Mouse (Mus musculus) c-Kit-positive CD71-positive TER-119-positive erythroid progenitor cells, embryonic 14.5 days (primary cell): Measurements from ENCODE around the gene Tmem82.

Experiments
- DNase-seq: peaks from one replicate; pipeline ENCODE4 v3.0.0-alpha.2; 2013; ENCODE audit warnings: low spot score

Gene Tmem82

GRCm38 (mm10) chr4:141618565-141619243, at the start of gene Tmem82:
Gene Tmem82, minus strand, starts transcription at chr4:141618633.
- DNase-seq: peak; percentile 49

GRCm38 (mm10) chr4:141664799-141665198, 46.4 kb upstream of the Tmem82 start, which contains the start of gene Plekhm2:
Gene Plekhm2, minus strand, starts transcription at chr4:141664899.
- no peak for DNase-seq

GRCm38 (mm10) chr4:141664011-141664745, 45.7 kb upstream of the Tmem82 start:
- DNase-seq: peak; percentile 50

- no peak for DNase-seq
Measured at GRCm38 (mm10) chr4:141663122-141663931, 44.9 kb upstream of the Tmem82 start.

GRCm38 (mm10) chr4:141660884-141661283, 42.5 kb upstream of the Tmem82 start:
- DNase-seq: no peak

DNA sequence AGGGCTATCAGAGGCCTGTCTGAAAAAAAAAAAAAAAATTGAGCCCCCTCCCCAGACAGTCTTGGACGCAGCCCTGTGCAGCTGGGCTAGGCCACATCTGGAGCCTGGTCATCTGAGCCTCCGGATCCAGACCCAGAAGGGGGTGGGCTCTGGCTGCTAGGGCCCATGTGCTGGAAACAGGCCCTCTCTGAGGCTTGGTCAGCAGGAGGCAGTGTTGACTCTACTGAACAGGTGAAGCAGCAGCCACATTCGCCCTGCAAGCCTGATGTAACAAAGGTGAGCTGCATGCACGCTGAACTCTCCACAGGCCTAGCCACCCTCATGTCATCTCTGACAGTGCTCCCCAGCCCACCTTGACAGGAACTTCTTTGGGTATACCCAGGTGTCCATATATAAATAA, 41.3 kb upstream of the Tmem82 start:
- no peak for DNase-seq

DNA sequence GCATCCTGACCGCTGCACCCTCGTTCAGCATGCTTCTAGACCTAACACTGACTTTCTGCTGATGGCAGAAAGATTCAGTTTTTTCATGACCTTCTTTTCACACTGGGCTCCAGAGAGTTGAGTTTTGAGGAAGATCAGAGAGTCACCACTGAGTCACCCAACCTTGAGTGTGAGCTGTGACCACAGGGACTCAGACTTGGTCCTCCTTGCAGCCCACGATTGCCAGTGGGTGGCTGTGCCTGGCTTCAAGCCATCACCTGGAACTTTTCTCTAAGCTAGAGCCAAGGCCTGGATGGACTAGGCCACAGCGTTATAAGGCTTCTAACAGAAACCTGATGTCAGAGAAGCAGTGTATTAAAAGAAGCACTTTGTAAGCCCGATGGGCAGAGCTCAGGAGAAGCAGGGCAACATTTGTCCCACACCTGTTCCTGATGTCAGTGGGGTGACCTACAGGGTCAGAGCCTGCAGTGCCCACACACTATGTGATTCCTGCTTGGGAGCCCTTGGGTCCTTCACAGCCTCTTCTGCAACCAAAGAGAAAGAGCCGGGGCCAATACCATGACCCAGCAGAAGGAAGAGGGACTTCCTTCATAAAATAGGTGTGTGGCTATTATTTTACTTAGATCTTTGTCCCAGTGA, 40.5 kb upstream of the Tmem82 start:
- DNase-seq: no peak

GRCm38 (mm10) chr4:141656932-141657331, 38.5 kb upstream of the Tmem82 start:
- DNase-seq: no peak

GRCm38 (mm10) chr4:141655908-141656608, 37.6 kb upstream of the Tmem82 start:
- DNase-seq: no peak

DNA sequence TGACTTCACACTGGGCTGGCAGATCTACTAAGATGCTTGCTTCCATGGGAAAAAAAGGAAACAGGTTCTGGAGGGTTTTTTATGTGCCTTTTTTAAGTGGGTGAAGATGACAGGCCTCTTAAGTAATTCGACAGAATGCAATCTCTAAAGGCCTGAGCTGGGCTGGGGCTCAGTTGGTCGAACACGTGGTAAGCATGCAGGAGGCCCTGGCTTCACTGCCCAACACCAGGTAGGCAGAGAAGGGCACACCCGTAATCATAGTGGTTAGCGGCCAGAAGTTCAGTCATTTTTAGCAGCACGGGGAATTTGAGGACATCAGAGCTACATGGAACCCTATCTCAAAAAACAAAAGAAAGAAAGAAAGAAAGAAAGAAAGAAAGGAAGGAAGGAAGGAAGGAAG, 36.1 kb upstream of the Tmem82 start:
- no peak for DNase-seq

DNA sequence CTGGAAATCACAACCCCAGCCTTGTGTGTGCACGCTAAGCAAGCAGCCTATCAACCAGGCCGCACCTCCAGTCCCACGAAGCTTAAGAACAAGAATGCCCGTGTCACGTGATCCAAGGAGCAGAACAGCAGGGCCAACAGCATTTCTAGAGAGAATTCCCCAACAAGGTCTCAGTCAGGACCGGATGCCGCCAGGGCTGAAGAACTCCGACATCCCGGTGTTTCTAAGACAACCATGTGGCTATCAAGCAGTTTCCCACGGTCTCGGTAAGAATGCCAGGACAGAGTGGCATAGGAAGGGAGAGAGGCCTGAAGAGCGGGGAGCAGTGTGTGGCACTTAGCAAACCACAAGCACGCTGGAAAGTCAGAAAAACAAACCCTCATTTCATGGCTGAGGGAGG, 35.4 kb upstream of the Tmem82 start:
- no peak for DNase-seq

DNA sequence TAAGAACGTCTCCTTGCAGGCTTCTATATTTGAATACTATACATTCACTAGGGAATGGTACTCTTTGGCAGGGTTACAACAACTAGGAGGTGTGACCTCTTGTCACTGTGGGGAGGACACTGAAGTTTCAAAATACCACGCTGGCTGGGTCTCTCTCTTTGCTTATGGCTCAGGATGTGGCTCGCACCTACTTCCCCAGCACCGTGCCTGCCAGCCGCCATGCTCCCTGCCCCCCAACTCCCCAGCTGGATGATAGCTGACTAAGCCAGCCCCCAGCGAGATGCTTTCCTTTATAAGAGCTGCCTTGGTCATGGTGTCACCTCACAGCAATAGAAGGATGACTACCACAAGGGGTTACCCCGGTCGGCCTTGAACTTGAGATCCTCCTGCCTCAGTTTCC, 34.6 kb upstream of the Tmem82 start:
- DNase-seq: no peak

GRCm38 (mm10) chr4:141651944-141652343, 33.5 kb upstream of the Tmem82 start:
- no peak for DNase-seq

GRCm38 (mm10) chr4:141651286-141651685, 32.9 kb upstream of the Tmem82 start:
- no peak for DNase-seq

DNA sequence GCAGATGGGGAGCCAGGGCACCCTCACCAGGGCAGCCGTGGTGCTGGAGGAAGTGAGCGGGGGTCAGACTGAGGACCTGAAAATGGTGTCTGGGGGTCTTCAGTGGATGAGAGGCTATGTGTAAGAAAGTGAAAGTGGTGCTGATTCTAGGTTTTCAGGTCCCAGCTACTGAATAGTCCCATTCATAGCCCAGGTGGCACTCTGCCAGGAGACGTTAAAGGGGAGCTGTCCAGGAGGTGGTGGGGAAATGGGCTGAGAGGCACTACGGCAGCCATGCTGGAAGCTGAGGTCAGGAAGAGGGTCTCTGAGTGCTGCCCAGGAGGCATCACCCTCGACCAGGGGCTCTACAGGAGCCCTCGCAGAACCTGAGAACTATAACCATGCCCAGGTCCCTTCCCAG, 30.8 kb upstream of the Tmem82 start:
- no peak for DNase-seq

GRCm38 (mm10) chr4:141648262-141648661, 29.8 kb upstream of the Tmem82 start:
- no peak for DNase-seq

DNA sequence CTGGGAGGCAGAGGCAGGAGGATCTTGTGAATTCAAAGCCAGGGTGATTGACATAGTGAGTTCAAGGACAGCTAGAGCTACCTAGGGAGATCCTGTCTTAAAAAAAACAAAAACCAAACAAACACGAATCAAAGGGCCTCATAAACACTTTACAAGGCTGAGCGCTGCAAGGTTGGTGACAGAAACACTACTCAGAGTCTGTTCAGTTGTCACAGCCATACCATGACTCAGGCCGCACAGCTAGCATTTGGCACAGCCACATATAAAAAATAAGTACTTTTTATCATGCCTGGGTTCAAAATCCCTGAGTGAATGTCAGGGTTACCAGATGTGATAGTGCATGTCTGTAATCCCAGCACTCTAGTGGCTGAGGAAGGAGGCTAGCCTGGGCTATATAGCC, 28.8 kb upstream of the Tmem82 start:
- no peak for DNase-seq

DNA sequence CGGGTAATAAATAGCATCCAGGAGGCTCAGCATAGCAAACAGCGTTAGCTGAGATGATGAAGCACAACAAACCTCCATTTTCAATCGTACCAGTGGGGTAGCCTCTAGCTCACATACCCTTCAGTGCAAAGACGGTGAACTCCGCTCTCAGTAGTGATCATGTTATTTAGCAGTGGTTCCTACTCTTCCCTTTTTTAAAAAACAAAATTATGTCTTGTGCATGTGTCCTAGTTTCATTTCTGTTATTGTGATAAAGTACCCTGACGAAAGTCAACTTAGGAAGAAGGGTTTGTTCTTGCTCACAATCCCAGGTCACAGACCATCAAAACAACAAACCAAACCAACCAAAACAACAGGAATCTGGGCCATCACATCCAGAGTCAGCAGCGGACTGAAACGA, 27.6 kb upstream of the Tmem82 start:
- no peak for DNase-seq

DNA sequence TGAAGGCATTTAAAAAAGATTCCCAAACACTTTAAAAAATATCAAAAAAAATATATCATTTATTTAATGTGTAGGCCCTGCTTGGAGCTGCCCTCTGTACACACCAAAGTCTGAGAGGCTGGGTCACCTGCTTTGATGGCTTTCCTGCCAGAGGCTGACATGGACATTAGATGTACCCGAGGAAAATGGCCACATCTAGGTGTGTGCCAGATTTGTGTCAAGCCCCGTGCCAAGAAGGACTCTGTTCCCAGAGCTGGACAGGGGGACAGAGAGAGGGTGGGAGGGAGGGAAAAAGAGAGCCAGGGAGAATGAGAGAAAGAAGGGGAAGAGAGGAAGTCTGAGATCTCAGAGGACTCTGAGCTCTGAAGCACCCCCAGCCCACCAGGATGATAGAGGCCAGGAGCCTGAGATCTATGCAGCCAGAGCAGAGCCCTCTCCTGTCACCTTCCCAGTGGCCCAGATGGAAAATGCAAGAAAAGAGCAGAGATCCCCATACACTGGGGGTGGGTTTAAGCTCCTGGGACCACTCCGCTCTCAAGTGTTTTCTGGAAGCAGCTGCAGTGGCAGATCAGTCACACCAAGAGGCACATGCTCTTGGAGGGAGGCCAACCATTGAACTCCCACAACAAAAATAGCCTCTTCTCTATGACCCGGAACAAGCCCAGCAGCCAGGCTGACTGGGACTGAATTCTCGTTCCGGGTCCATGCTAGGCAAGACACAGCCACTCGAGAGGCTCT, 24.9 kb upstream of the Tmem82 start:
- DNase-seq: no peak

DNA sequence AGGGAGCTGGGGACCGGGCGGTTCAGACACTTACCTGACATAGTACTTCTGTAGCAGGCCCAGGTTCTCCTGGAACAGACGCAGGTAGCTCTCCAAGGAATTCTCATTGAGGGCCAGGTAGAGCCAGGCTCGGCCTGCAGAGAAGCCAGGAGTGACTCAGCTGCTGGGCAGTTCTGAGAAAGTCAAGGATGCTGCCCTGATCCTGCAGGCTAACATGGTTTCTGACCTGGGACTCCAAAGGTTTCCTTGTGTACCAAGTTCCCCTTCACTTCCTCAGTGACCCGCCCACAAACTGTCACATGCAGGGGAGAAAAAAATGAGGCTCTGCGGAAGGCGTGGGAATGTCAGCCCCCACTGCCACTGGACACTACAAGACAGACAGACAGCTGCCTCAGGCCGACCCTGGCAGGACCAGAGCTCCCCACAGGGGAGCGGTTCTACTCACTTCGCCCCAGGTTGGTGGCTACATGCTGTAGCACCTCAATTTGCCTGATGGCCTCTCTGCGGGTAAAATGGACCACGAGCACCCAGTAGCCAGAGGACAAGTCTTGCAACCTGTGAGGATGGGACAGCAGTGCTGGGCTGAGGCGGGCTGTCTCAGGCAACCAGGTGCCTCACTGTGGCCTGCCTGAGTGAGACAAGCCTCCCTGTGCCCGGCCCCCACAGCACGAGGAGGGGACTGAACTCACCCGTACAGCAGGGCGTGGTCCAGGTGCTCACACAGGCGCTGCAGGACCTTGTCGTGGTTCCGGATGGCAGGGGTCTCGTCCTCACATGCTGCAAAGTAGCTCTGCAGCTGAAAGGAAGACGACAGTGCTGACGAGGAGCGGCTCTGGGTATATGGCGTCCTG, 23.8 kb upstream of the Tmem82 start:
- DNase-seq: no peak
